Mouse (Mus musculus): ENCODE results near the gene Rnase4.

Rnase4 gene

DNA sequence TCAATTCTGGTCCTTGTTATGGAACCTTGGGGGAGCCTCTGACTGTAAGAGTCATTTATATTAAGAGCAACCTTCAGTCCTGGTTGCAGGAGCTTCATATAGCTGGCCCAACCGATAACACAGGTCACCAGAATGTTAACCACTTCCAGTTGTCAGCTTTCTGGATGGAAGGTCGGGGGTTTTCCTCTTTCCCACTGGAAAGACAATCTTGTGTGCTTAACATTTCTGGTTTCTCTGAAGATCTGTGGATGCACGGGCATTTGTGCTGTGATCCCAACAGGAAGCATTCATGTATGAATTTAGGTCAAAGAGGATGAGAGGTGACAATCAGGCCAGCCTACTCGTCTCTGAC, 38.7 kb downstream of the Rnase4 start:
- DNase-seq (ENCODE audit: low spot score) = no peak

DNA sequence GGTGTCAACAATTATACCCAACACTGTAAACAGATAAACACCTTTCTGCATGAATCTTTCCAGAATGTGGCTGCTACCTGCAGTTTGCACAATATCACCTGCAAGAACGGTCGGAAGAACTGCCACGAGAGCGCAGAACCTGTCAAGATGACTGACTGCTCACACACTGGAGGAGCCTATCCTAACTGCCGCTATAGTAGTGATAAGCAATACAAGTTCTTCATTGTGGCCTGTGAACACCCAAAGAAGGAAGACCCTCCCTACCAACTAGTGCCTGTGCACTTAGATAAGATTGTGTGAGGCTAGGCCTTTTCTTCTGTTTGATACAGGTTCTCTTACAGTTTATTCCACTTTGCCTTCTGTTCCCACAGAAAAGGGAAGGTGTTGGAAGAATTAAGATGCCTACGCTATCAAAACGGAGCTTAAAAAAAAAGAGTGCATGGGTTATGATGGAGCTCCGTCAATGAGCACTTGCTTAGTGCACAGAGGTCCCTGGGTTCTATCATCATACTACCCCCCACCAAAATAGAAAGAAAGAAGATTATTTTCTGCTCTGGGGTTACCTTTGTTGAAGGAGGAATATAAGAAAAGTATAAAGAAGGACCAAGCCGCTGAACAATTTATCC, 39.6 kb downstream of the Rnase4 start:
- no peak for DNase-seq (ENCODE audit: low spot score)

DNA sequence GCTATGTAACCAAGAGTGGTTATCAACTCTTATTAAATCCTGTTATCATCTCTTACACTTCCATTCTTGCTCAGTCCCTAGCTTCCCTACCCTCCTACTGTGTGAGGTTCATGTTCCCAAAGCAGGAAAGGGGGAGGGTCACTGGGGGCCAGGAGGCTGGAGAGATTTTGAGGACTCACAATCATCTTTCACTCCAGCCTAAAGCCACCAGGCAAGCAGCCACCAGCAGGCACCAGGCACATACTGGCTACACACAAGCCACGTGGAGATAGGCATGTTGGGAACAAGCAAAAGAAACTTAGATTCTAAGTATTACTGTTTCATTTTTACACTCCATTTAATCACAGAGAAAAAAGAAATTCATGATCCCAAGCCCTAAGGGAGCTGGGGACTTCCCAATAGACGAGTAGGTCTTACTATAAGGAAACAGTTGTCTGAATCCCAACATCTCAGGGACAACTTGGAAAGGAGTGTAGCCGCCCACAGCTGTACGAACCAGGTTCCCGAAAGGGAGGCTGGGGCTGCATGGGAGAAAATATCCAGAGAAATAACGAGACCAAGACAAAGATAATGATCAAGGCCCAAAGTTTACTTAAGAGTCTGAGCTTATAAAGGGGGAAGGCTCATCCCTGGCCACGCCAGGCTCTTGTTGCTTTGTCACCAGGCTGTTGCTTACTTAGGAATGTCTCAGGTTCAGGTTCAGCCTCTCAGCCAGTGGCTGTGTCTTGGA, 40.4 kb downstream of the Rnase4 start:
- no peak for DNase-seq (ENCODE audit: low spot score)

DNA sequence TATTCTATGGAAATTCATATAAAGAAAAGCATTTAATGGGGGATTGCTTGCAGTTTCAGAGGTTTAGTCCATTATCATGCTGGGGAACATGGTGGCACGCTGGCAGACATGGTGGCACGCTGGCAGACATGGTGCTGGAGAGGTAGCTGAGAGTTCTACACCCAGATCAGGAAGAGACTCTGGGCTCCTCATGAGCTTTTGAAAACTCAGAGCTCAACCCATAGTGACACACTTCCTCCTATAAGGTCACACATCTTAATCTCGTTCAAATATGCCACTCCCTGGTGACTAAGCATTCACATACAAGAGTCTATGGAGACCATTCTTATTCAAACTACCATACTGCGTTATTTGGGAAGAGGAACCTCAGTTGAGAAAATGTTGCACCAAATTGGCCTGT, 41.5 kb downstream of the Rnase4 start:
- DNase-seq (ENCODE audit: low spot score) = no peak

DNA sequence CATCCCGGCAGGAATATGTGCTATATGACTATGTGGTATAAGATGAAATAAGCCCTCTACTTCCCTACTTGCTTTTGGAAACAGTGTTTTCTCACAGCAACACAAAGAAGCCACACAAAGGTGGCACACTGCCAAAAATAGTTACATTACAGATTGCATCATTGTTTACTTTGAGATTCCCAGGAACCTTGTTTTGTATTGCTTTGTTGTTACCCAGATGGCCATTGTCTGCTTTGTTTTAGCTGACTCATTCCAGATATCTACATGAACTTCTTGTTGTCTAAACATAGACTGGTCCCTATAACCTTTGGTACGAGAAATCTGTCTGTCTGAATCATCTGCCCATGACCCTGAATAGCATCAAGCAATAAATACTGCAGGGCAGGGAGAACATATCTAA, 49.5 kb downstream of the Rnase4 start:
- DNase-seq (ENCODE audit: low spot score) = no peak

DNA sequence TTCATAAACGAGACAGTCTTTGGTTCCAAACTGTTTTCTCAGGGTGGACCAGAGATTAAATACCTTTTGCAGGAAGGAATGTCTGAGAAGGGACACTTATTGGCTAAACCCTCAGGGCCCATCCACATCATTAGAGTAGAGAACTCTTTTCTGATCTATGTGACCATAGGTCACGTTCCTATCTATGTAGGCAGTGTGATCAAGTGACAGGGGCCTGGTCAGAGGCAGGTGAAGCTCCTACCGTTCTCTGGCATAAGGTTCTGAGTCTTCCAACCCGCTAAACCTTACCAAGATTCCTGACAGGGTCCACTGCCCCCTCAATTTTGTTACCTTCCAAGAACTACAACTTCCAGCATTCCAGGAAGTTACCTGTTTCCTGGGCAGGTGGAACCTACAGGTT, 51.2 kb downstream of the Rnase4 start:
- no peak for DNase-seq (ENCODE audit: low spot score)

DNA sequence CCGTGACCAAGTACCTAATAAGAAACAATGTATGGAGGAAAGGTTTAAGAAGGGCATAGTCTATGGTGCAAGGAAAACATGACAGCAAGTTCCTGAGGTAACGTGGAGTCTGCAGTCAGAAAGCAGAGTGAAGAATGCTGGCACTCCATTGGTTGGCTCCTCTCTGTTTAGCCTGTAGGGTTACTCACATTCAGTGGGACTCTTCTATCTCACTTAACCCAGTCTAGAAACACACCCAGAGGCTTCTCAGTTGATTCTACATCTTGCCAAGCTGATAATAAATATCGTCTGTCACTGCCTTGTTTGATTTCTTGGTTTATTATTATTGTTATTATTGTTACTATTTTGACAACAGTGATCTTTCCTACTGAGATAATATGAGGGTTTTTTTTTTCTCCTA, 51.7 kb downstream of the Rnase4 start:
- no peak for DNase-seq (ENCODE audit: low spot score)

DNA sequence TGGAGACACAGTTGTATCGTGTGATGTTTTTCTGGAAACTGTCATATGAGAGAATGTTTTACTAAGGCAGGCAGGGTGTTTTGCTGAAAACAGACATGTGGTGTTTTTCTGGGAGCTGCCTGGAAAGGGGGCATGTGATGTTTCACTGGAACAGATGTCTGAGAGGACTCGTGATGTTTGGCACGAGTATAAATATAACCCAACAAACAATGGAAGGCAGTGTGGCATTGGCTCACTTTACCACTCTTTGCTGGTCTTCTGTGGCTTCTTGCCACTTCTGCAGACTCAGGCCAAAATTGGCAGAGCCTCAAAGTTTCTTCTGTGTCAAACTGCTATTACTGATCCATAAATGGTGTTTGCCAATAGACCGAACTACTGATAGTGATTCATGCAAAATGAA, 52.4 kb downstream of the Rnase4 start:
- DNase-seq (ENCODE audit: low spot score) = no peak

DNA sequence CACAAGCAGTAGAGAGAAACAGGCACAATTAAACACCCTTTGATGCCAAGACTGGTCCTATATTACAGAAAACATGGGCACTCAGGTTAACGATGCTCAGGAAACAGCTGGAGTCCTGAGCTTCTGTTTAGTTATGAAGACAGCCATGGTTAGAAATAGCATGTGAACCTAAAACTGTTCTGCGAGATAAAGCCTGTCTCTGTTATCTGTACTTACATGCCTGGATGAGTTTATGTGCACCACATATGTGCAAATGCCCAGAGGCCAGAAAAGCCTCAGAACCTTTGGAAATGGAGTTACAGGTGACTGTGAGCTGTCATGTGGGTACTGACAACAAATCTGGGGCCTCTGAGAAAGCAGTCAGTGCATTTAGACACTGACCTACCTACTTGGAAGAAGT, 53.1 kb downstream of the Rnase4 start:
- no peak for DNase-seq (ENCODE audit: low spot score)

DNA sequence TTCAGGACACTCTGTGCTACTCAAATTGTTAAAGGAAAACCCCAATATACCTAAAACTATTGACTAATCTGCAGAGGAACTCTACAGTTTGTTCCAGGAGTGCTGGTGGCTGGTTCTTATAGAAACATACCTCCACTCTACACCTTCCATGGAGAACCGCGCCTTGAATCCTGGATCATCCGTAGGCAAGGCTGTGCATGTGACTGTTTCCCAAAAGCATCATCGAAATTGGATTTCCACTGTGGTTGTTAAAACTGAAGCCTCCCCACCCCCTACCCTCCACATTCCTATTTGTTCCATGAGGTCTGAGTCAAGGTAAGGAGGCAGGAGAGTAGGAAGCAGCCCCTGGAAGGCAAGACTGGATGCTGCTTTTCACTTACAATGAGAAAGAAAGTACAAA, 53.6 kb downstream of the Rnase4 start:
- DNase-seq (ENCODE audit: low spot score) = no peak

DNA sequence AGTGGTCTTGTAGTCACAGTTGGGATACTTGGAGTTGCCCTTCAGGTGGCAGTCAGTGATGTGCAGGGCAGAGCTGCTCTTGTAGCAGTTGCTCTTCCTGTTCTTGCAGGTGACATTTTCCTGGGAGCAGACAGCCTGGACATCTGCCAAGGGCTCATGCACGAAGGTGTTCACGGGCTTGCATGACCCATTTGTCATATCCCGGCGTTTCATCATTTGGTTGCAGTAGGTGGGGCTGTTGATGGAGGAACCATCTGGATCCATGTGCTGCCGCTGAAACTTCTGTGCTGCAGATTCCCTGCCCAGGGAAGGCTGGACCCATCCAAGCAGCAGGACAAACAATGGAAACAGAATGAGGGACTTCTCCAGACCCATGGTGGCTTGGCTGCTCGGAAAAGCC, 54.6 kb downstream of the Rnase4 start:
- DNase-seq (ENCODE audit: low spot score) = no peak

DNA sequence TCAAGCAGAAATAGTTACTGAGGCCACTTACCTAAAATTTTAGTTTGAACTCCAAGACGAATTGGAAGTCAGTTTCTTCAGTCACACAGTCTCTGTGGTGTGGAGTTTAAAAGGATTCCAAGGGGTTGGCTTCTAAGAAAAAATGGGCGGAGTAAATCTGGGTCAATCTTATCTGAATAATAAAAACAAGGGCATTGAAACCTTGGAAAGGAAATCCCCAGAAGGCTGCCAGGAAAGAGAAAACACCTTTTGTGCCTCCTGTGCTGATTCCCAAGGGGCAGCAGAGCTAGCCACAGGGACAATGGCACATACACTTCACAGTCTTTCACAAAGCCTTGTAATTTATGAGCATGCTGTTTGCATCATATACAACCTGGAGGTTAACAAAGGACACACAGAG, 55.8 kb downstream of the Rnase4 start, which contains the start of gene Rnase1:
TSS of gene Rnase1 (minus strand) at position 101 of the 400 bp plus-strand sequence.
- no peak for DNase-seq (ENCODE audit: low spot score)

DNA sequence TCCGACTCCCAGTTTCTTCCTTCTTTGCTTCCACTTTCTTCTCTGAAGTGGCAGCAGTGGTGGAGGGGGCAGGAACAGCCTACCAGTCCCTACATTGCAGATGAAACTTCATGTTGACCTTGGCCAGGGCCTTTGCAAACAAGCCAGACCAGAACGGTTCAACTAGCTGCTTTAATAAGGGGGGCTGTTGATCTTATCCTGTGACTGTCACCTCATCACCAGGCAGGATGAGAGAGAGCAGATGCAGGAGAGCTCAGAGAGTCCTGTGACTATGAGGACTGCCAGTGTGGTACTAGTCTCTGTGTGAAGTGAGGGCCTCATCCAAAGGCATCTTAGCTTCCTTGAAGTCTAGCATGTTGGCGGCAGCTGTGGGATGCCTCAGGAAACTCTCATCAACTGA, 57.1 kb downstream of the Rnase4 start:
- no peak for DNase-seq (ENCODE audit: low spot score)

DNA sequence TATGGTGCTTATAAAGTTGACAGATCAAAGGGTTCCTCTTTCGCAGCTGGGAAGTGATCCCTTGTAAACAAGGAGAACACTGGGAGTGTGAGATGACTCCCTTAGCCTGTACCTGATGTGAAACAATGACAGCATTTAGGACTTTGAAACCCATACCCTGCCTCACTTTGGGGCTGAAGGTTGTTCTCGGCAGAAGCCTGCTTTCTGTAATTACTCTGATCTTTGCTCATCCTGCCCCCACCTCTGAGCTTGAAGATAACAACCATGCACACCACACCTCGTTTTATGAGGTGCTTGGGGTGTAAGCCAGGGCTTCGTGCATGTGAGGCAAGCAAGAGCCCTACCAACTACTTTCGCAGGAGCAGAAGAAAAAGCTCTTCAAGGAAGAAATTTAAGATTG, 58.3 kb downstream of the Rnase4 start:
- no peak for DNase-seq (ENCODE audit: low spot score)

DNA sequence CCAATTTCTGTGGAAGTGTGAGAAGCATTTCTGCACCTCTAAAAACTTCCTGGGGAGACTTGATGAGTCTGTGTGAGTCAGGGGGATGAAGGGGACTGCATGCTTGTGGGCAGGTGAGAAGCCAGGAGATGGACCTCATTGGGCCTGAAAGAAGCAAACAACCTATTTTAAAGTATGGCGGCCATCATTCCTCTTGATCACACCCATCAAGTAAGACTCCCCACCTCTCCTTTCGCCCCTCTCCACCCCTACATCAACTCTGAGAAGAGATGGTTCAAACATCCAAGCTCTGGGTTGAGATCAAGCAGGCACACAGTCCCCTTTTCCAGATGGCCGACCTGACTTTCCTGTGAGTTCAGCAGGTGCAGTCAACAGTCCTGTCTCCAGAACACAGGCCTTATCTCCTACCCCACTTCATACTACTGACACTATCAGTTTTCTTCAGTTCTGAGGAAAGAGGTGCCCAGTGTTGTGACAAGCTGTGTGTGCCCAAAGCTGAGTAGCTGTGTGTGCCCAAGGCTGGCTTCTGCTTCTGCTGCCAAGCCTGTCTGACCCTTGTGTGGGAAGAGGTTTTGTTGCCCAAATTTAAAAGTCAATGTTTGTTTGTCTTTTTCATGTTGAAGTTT, 59.4 kb downstream of the Rnase4 start:
- no peak for DNase-seq (ENCODE audit: low spot score)

DNA sequence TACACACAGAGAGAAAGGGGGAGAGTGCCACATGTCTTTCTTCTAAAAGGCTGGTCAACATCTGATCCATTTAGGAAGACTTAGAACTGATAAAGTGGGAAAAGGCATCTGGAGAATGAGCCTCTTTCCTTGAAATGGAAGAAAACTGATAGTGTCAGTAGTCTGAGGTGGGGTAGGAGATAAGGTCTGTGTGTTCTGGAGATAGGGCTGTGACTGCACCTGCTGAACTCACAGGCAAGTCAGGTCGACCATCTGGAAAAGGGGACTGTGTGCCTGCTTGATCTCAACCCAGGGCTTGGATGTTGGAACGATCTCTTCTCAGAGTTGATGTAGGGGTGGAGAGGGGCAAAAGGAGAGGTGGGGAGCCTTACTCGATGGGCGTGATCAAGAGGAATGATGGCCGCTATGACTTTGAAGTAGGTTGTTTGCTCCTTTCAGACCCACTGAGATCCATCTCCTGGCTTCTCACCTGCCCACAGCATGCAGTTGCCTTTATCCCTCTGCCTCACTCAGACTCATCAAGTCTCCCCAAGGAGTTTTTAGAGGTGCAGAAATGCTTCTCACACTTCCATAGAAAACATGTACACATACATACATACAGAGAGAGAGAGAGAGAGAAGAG, 61.5 kb downstream of the Rnase4 start:
- no peak for DNase-seq (ENCODE audit: low spot score)
